Mouse (Mus musculus) C2C12 (cell line): ENCODE measurements around the gene Hs6st1. TPM values are rescaled to one million over a fixed set of nuclear protein-coding genes. Genes with fewer than 3 reads are reported as not detected.

ENCODE experiments used
- H3K27me3 ChIP-seq: one replicate; pipeline ENCODE4 v1.6.1; 2011; ENCODE audit not compliant: control insufficient read depth, insufficient read depth, insufficient read length
- H3K36me3 ChIP-seq: one replicate; pipeline ENCODE4 v1.6.1; 2011; ENCODE audit not compliant: control insufficient read depth, insufficient read depth
- H3K4me3 ChIP-seq: one replicate; pipeline ENCODE4 v1.5.1; 2011; ENCODE audit warnings: mild to moderate bottlenecking, control low read depth; ENCODE audit not compliant: poor library complexity, insufficient read depth, severe bottlenecking
- H3K79me2 ChIP-seq: one replicate; pipeline ENCODE4 v1.6.1; 2011; ENCODE audit not compliant: control insufficient read depth, insufficient read depth
- H3K79me3 ChIP-seq: one replicate; pipeline ENCODE4 v1.6.1; 2011; ENCODE audit warnings: low read depth, control low read depth
- H3ac ChIP-seq: one replicate; pipeline ENCODE3; 2011; ENCODE audit warnings: low read depth; ENCODE audit not compliant: control insufficient read depth, insufficient read length
- CEBPB ChIP-seq: IDR thresholded peaks from one replicate; pipeline ENCODE4 v1.6.1; 2011; ENCODE audit warnings: low read depth, mild to moderate bottlenecking, control low read depth, moderate library complexity
- CTCF ChIP-seq: IDR thresholded peaks from one replicate; pipeline ENCODE4 v1.5.1; 2011; ENCODE audit not compliant: control insufficient read depth, insufficient read depth, insufficient read length
- FOSL1 ChIP-seq: IDR thresholded peaks from one replicate; pipeline ENCODE4 v1.8.0; 2011; ENCODE audit warnings: mild to moderate bottlenecking, low read length; ENCODE audit not compliant: poor library complexity, insufficient read depth, severe bottlenecking
- MAX ChIP-seq: IDR thresholded peaks from one replicate; pipeline ENCODE4 v1.6.1; 2011; ENCODE audit warnings: mild to moderate bottlenecking, control low read depth
- MYOD1 ChIP-seq: IDR thresholded peaks from one replicate; pipeline ENCODE4 v1.6.1; 2011; ENCODE audit warnings: low read depth; ENCODE audit not compliant: control insufficient read depth, insufficient read length
- MYOG ChIP-seq: IDR thresholded peaks from one replicate; pipeline ENCODE4 v1.6.1; 2011; ENCODE audit not compliant: control insufficient read depth, insufficient read length; ENCODE audit errors: extremely low read depth
- USF1 ChIP-seq: IDR thresholded peaks from one replicate; pipeline ENCODE4 v1.6.1; 2011; ENCODE audit warnings: low read depth, mild to moderate bottlenecking, control low read depth, moderate library complexity
- polyA plus RNA-seq: library from polyadenylated mRNA; unstranded; fragments of >200 nt; fragmentation: generic; extraction: Trizol; gene quantifications from one replicate; pipeline ENCODE4 v1.2.1, GENCODE M21; 2012; ENCODE audit warnings: missing spikeins

The Hs6st1 gene
- polyA plus RNA-seq, 1 experiment = 45.0 TPM

- H3ac ChIP-seq = no peak overlapping the region
- no peak for TF ChIP-seq USF1
- TF ChIP-seq CTCF = no peak
- TF ChIP-seq FOSL1 = no peak
- TF ChIP-seq CEBPB = no peak
- TF ChIP-seq MAX = no peak
- TF ChIP-seq MYOG = no peak
- TF ChIP-seq MYOD1 = no peak
- H3K79me2 ChIP-seq = peaks cover 82% of the 10 kb centered on the region
- H3K4me3 ChIP-seq = no peak overlapping the region
- H3K27me3 ChIP-seq = no peaks in the 10 kb centered on the region
- peaks cover 60% of the 10 kb centered on the region for H3K79me3 ChIP-seq
- H3K36me3 ChIP-seq = peaks cover 16% of the 10 kb centered on the region
Observed at GRCm38 (mm10) chr1:36071611-36072010, 3.4 kb downstream of the Hs6st1 start.

GRCm38 (mm10) chr1:36072588-36073556 is 4.7 kb downstream of the Hs6st1 start:
- Histone ChIP-seq H3ac (no peak overlapping the region), H3K4me3 (no peak overlapping the region), H3K79me2 (peaks cover 94% of the 10 kb centered on the region), H3K79me3 (peaks cover 66% of the 10 kb centered on the region), H3K27me3 (no peaks in the 10 kb centered on the region), H3K36me3 (peaks cover 16% of the 10 kb centered on the region)
- TF ChIP-seq USF1 (no peak), FOSL1 (no peak)

GRCm38 (mm10) chr1:36073566-36073965 is 5.4 kb downstream of the Hs6st1 start:
- no peak for TF ChIP-seq MAX
- TF ChIP-seq CEBPB = no peak
- TF ChIP-seq MYOG = no peak
- TF ChIP-seq USF1 = no peak
- TF ChIP-seq CTCF = no peak
- no peak for TF ChIP-seq MYOD1
- no peak for TF ChIP-seq FOSL1
- Histone ChIP-seq H3K36me3 (peaks cover 16% of the 10 kb centered on the region), H3K4me3 (no peak overlapping the region)

GRCm38 (mm10) chr1:36074197-36074596 is 6.0 kb downstream of the Hs6st1 start:
- H3K27me3 ChIP-seq = no peaks in the 10 kb centered on the region
- H3K36me3 ChIP-seq = peaks cover 16% of the 10 kb centered on the region
- H3K4me3 ChIP-seq = no peak overlapping the region
- H3ac ChIP-seq = no peak overlapping the region
- no peak for TF ChIP-seq CEBPB
- no peak for TF ChIP-seq FOSL1
- TF ChIP-seq USF1 = no peak
- TF ChIP-seq CTCF = no peak
- no peak for TF ChIP-seq MYOD1
- no peak for TF ChIP-seq MAX
- no peak for TF ChIP-seq MYOG
- peaks cover 97% of the 10 kb centered on the region for H3K79me2 ChIP-seq
- peaks cover 61% of the 10 kb centered on the region for H3K79me3 ChIP-seq

More at GRCm38 (mm10) chr1:36073566-36073965, 5.4 kb downstream of the Hs6st1 start:
- H3K27me3 ChIP-seq = no peaks in the 10 kb centered on the region
- H3K79me2 ChIP-seq = peaks cover 100% of the 10 kb centered on the region
- H3K79me3 ChIP-seq = peaks cover 67% of the 10 kb centered on the region
- H3ac ChIP-seq = no peak overlapping the region

- H3K36me3 ChIP-seq = peaks cover 21% of the 10 kb centered on the region
- H3K79me2 ChIP-seq = peaks cover 97% of the 10 kb centered on the region
- TF ChIP-seq USF1 (no peak), MAX (no peak), CEBPB (no peak), CTCF (no peak), MYOG (no peak)
- H3K27me3 ChIP-seq = no peaks in the 10 kb centered on the region
- peaks cover 55% of the 10 kb centered on the region for H3K79me3 ChIP-seq
- no peak overlapping the region for H3ac ChIP-seq
- H3K4me3 ChIP-seq = no peak overlapping the region
Observed at GRCm38 (mm10) chr1:36074968-36075367, 6.8 kb downstream of the Hs6st1 start.

GRCm38 (mm10) chr1:36075652-36076051 is 7.5 kb downstream of the Hs6st1 start:
- no peak for TF ChIP-seq CTCF
- no peak for TF ChIP-seq MAX
- TF ChIP-seq FOSL1 = no peak
- no peak for TF ChIP-seq CEBPB
- no peak for TF ChIP-seq MYOG
- TF ChIP-seq MYOD1 = no peak
- H3K36me3 ChIP-seq = peaks cover 23% of the 10 kb centered on the region

More at GRCm38 (mm10) chr1:36075652-36076051, 7.5 kb downstream of the Hs6st1 start:
- H3ac ChIP-seq = no peak overlapping the region
- H3K4me3 ChIP-seq = no peak overlapping the region
- H3K79me2 ChIP-seq = peaks cover 94% of the 10 kb centered on the region
- no peaks in the 10 kb centered on the region for H3K27me3 ChIP-seq
- H3K79me3 ChIP-seq = peaks cover 49% of the 10 kb centered on the region
